Mouse (Mus musculus) thymus, postnatal 10 days (tissue): ENCODE measurements around the gene Tmed9.

Source experiments
- DNase-seq, 2 experiments: peaks; one replicate each; pipeline ENCODE4 v3.0.0; 2021; ENCODE audit warnings: low spot score in 2 of 2

The Tmed9 gene

GRCm38 (mm10) chr13:55573432-55573831, at the start of gene Tmed9:
TSS of gene Tmed9 (plus strand) at chr13:55573732.
- no peak for DNase-seq

DNA sequence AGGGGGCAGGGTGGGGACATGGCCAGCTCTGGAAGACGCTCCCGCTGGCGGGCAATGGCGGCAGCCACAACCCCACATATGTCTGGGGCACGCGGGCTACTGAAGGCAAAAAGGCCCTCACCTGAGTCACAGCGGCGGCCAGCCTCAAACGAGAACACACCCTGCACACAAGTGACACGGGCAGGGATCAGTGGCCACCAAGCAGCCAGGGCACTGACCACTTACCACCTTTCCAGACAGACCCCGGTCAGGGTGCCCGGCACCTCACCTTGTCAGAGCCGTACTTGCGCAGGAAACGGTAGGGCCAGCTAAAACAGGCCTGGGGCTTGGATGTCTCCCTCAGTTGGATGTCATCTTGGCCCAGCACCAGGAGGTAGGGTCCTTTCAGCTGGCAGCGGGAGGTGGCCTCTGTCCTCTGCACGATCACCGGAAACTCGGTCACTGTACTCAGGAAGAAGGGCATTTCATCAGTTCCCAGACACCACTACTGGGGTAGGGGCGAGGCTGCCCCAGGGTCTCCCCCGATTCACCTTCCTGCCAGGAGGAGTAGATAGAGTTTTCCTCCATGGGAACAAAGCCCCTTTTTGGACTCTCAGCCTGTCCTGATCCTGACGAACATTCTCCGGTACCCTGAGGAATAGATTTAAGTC, 49.5 kb upstream of the Tmed9 start:
- DNase-seq: no peak

GRCm38 (mm10) chr13:55525733-55526553, 47.6 kb upstream of the Tmed9 start:
- DNase-seq: no peak

DNA sequence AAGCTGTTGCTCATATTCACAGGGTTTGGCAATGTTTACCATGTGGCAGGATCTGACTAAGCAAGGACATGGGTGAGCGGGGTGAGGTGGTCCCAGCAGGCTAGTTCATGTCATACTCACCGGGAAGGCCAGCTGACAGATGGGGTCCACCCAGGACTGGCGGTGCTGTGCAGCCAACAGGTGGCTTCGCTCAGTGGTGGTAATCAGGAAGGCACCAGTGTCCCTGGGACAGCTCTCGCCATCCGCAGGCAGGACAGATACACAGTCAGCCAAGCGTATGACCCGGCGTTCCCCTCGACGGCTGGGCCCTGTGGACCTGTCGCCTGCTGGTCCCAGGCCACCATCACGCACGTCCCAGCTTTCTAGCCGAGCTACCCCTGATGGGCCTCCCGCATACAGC, 46.3 kb upstream of the Tmed9 start:
- DNase-seq: no peak

DNA sequence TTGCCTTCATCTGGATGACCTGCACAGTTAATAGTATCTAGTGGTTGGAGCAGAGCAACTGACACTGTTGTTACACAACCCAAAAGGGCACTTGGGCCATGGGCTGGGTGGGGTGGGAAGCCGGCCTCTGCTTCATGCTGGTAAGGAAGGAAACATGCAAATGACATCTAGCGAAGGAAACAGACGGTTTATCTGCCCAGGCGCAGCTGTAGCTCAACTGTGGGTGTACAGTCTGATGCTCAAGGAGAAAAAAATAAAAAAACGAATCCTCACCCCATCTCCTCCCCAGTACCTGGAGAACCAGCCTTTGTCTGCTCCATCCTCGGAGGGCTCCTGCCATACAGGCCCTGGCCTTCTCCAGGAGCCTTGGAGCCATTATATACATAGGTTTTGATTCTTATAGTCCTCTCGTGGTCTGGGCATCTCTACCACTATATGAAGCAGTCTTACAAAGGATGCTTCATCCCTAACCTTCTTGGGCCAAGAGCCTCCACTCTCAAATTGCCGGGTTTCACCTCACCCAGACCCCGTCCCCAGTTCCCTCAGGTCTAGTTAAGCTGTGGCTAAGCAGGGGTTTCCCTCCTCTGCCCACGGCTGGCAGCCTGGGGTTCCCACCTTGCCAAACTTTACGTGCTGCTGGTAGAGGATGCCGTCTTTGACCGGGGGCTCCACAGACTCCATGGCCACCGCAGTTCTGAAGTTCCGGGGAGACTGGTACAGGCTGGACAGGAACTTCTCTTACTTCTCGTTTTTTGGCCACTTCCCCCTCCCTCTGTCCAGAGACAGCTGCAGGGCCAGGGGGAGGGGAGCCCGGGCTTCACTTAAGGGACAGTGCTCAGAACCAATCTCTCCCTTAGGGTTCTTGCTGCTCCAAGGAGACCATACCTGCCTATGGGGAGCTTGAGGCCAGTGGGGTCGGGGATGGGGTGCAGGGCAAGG, 45.4 kb upstream of the Tmed9 start:
- DNase-seq: no peak

DNA sequence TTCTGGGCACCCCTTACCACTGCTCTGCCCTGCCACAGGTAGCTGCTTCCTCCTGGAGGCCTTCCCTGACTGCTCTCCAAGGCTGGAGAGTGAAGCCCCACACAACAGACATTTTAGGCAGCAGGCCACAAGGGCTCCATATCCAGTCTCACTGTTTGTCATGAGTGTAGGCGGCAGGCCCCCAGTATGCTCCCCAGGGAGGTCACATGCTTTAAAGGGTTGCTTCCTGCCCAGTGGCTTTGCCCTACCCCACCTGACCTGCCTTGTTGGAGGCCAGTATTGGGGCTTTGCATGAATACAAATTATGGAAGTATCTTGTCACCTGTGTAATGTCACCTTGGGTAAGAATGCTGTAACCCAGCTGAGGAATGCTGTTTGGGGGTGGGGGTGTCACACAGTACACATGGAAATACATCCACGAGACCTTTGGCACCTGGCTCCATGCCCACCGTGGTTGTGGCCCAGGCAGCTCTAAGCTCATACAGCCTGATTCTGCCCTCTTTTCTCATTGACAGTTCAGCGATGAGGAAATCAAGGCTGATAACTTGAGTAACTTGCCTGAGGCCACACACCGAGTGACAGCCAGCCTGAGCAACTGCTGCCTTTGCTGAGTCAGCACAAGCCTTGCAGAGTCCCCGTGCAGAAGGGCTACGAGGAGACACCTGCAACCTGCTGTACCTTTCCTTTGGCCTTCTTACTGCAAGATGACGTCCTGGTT, 44.2 kb upstream of the Tmed9 start, which contains the start of gene Dok3:
Gene Dok3 (minus strand): TSS at position 99 of the 718 bp plus-strand sequence.
- DNase-seq: no peak

DNA sequence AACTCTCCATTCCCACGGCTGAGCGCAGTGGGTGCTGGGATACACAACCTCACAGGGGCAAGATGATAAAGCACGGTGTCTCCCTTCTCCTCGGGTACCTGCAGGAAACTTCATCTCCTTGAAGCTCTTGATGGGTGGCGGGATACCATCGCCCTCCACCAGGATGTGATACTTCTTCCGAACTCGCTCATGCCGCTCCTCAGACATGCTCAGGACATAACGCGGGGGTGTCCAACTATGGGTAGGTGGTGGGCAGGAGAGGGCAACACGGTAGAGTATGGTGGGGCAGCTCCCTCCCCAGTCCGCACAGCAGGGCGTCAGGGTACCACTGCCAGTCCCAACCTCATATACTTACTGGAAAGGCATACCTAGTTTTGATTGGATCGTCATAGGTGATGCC, 38.3 kb upstream of the Tmed9 start:
- DNase-seq: no peak

DNA sequence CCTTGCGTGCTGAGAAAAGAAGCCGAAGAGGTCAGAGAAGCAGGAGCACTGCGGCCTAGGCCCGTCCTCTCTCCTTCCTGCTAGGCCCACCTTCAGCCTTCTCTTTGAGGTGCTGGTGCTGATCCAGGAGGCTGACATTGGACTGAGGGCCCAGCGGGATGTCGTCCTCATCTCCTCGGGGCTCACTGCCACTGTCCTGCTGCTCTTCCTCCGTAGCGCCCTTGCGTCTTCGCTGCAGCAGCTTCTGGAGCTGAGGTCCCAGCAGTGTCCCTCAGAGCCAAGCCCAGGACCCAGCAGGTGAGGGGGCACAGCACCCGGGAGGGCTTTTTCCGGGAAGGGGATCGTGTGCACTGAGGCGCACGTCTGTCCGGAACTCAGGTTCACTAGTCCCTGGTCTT, 37.7 kb upstream of the Tmed9 start:
- no peak for DNase-seq

GRCm38 (mm10) chr13:55536194-55537175, 37.0 kb upstream of the Tmed9 start, which contains the start of gene Ddx41:
TSS of gene Ddx41 (minus strand) at chr13:55536658.
- DNase-seq: peak; percentile 95 to 98

- DNase-seq: peak in 1 of 2 experiments; percentile 38
These were observed 32.6 kb upstream of the Tmed9 start for GRCm38 (mm10) chr13:55540933-55541332.

DNA sequence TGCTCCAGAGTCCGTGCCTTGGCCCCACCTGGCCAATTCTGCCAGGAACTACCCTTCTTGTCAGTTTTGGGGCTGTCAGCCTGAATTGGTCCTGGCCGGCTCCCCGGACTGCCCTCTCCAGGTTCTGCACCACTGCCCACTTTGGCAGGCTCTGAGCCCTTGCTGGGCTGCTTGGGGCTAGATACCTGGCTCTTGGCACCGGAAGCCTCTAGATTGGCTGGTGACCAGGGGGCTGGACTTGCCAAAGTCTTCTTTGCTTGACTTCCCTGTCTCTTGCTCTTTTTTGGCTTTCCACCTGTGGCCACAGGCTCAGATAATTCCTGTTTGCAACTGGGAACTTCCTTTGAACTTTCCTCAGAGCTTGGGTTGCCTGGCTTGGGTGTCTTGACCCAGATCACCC, 30.6 kb upstream of the Tmed9 start:
- DNase-seq: no peak

DNA sequence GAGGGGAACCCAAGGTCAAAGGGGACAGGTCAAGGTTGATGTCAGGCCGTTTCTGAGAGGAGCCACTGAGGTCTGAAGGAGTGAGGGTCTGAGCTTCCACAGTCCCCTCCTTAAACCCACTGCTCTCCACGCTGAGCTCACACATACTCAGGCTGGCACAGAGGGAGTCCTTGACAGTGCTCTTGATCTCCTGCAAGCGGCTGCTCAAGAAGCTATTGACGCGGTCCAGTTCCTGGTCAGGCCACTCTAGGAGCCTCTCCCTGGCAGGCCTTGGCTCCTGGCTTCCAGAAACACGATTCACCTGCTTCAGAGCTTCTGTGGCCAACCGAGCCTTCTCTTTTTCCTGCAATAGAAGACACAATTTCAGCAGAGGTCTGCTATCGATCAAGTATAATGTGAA, 30.1 kb upstream of the Tmed9 start:
- DNase-seq: no peak

DNA sequence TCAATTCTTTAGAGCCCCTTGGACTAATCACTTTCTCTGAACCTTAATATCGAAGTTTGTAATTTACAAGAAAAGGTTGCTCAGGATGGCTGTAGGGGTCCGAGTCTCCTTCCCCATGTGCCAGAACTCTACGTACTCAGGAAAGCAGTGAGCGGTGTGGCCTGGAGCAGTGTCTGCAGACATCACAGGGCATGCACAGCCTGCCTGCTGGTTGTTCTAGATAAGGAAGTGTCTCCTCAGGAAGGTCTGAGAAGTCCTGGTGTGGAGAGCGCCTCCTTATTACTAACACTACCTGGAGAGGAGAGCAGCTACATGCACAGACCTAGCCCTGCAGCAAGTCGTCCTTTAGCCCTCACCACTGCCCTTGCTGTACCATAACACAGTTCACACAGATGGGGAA, 28.7 kb upstream of the Tmed9 start:
- no peak for DNase-seq

DNA sequence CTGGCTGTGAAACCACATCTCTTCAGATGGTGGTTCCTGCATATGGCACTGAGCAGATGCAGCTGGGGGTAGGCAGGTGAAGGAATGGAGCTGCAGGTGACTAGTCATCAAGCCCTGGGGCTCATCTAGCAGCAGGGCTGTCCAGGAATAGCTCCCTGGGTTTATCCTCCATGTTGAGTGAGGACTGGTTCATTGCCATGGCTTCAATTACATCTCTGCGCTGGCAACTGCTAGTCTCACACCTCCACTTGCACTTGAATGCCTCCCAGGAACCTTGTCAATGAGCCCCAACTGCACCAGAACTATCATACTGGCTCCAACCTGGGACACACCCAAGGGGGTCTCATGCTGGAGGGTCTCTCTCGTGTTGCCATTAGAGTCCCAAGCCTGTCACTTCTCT, 25.6 kb upstream of the Tmed9 start:
- DNase-seq: no peak

DNA sequence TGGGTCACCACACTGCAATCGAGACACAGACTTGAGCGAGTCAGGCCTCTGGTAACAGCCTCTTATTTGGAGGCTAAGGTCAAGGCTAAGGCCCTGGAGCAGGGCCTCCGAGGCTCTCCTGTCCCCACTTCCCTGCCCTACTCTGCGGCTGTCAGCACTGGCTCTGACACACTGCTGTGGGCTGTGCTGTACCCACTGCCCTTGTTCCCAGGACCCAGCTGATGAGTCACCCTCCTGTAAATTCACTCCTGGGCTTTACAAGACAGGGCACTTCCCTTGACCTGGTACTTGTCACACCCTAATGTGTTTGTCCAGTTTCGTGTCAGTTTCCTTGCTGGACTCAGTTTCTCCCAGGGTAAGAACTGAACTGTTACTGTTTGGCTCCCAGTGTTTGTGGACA, 25.1 kb upstream of the Tmed9 start:
- DNase-seq: no peak

- no peak for DNase-seq
These were observed 24.5 kb upstream of the Tmed9 start for GRCm38 (mm10) chr13:55549061-55549460.

DNA sequence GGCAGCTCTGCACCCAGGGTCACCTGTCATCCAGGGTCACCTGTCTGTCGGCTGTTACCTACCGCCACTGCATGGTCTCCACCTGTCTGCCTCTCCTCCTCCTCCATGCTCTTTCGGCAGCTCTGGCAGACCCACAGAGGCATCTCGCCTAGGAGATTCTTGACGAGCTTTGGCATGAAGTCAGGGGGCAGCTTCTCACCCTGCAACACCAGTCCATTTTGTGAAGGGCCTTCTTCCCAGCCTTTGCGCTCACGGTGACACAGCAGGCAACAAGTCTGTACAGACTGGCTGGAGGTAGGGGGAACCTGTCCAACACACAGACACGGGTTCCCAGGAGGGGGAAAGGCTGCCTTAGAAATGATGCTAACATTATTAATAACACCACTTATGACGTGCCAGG, 17.6 kb upstream of the Tmed9 start:
- no peak for DNase-seq

GRCm38 (mm10) chr13:55557499-55557898, 16.0 kb upstream of the Tmed9 start:
- DNase-seq: no peak

DNA sequence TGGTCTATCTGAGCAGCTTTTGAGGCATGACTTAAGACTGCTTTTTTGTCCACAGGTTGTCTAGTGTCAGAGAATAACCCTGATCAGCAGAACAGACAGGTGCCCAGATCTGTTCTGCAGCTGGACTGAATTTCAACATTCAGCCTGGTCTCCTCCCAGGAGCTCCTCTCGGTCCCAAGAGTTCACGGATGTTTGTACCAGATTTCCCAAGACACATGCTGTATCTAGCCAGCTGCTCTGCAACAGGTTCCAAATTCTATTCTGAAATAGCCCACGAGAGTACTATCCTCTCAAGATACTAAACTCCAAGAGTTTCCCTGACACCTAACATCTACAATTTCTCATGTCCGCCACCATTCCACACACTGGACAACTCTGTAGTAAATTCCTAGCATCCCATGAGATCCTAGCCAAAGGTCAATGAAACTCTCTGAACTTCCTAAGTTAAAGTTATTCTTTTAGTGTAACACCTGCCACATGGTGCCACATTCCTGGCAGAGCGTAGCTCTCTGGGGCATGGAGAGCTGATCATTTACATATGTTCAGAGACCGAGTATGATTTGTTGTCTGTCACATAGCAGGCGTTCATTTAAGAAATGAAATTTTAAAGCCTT, 10.2 kb upstream of the Tmed9 start:
- no peak for DNase-seq

DNA sequence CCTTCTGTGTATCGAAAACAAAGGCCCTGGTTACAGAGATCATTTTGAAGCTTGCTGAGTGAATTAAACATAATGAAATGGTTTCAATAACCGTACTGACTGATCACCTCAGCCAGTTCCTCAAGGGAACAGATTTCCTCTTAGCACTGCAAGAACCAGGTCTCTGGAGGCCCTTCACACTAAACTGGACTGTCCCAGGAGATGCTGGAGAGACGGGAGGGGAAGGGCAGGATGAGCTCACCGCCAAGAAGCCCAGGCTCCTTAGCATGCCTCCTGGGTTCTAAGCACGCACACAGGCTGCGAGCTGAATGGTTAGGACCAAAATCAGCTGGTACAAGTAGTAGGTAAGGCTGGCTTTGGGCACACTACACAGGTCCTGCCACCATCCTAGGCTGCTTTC, 6.5 kb upstream of the Tmed9 start:
- DNase-seq: no peak
